Mouse (Mus musculus) liver, embryonic 14.5 days (tissue): Measurements from ENCODE around the gene Slc25a12. TPM values are rescaled to one million over a fixed set of nuclear protein-coding genes. Genes with fewer than 3 reads are reported as not detected.

Experiments
- ATAC-seq: fragments of 200-750 bp; cut with Nextera tagmentation; 2 replicates; pipeline ENCODE4 v1.8.0; 2017; ENCODE audit warnings: moderate number of reproducible peaks, mild to moderate bottlenecking, moderate library complexity; ENCODE audit not compliant: insufficient read depth
- DNase-seq, 3 experiments: peaks; one replicate each; pipeline ENCODE4 v3.0.0-alpha.2; 2012 to 2013; ENCODE audit warnings: low read depth in 3 of 3, low spot score in 3 of 3
- H3K27ac ChIP-seq: fragments of 300-500 bp; sonication (generic); 2 replicates; pipeline ENCODE4 v1.5.1; 2014; ENCODE audit warnings: moderate library complexity, mild to moderate bottlenecking, control low read depth, inconsistent platforms
- H3K27me3 ChIP-seq: fragments of 300-500 bp; sonication (generic); 2 replicates; pipeline ENCODE4 v1.6.1; 2014; ENCODE audit warnings: mild to moderate bottlenecking, low read length, moderate library complexity; ENCODE audit not compliant: control insufficient read depth, insufficient read depth
- H3K36me3 ChIP-seq: fragments of 300-500 bp; sonication (generic); replicated peaks from 2 replicates; pipeline ENCODE4 v1.6.1; 2014; ENCODE audit warnings: low read depth; ENCODE audit not compliant: control insufficient read depth, insufficient read depth
- H3K4me1 ChIP-seq, 2 experiments: fragments of 200-500 bp in 1 of 2; fragments of 300-500 bp in 1 of 2; sonication (generic) in 1 of 2; replicated peaks; 2 replicates each; pipeline ENCODE4 v1.6.1; 2012 to 2014; ENCODE audit warnings: antibody characterized with exemption in 1 of 2, inconsistent platforms in 1 of 2, low read length in 1 of 2; ENCODE audit not compliant: control insufficient read depth in 2 of 2, insufficient read depth in 2 of 2
- H3K4me2 ChIP-seq: fragments of 300-500 bp; sonication (generic); 2 replicates; pipeline ENCODE4 v1.6.1; 2014; ENCODE audit warnings: low read depth, mild to moderate bottlenecking, control low read depth, moderate library complexity
- H3K4me3 ChIP-seq, 2 experiments: fragments of 200-500 bp in 1 of 2; fragments of 300-500 bp in 1 of 2; sonication (generic) in 1 of 2; 2 replicates each; pipeline ENCODE4 v1.5.1; 2012 to 2014; ENCODE audit warnings: low read depth in 2 of 2, low read length in 2 of 2, mild to moderate bottlenecking in 2 of 2, control low read depth in 1 of 2, inconsistent platforms in 1 of 2, moderate library complexity in 1 of 2; ENCODE audit not compliant: insufficient read depth in 1 of 2
- H3K9ac ChIP-seq: fragments of 300-500 bp; sonication (generic); replicated peaks from 2 replicates; pipeline ENCODE4 v1.6.1; 2014; ENCODE audit warnings: mild to moderate bottlenecking, control low read depth, moderate library complexity
- H3K9me3 ChIP-seq: fragments of 300-500 bp; sonication (generic); 2 replicates; pipeline ENCODE4 v1.6.1; 2016; ENCODE audit warnings: low read length, mixed read lengths; ENCODE audit not compliant: control insufficient read depth
- CTCF ChIP-seq: IDR thresholded peaks from 2 replicates; pipeline ENCODE4 v1.5.1; 2016; ENCODE audit warnings: antibody characterized with exemption, low read depth, control low read depth
- EP300 ChIP-seq: IDR thresholded peaks from 2 replicates; pipeline ENCODE4 v1.6.1; 2016; ENCODE audit warnings: antibody characterized with exemption, low read depth
- WGBS: fragments of 180-500 bp; shearing (Covaris S2); extraction: QIAGEN DNeasy Blood & Tissue Kit; methylation state at CpG from one replicate; pipeline ENCODE4 v1.1.7; 2014; ENCODE audit not compliant: insufficient replicate concordance; 5-methylcytosine and 5-hydroxymethylcytosine counted together
- polyA plus RNA-seq, 2 experiments: library from polyadenylated mRNA; depleted of rRNA in 1 of 2; stranded (reverse) in 1 of 2; unstranded in 1 of 2; fragments of >200 nt; fragmentation: Nextera tagmentation in 1 of 2; extraction: Ambion mirVana in 1 of 2; gene quantifications; 2 replicates each; pipeline versions ENCODE4 v1.2.1 to v1.2.3; 2012 to 2014

Gene Slc25a12
- polyA plus RNA-seq, 2 experiments = 12.8 to 23.0 TPM

DNA sequence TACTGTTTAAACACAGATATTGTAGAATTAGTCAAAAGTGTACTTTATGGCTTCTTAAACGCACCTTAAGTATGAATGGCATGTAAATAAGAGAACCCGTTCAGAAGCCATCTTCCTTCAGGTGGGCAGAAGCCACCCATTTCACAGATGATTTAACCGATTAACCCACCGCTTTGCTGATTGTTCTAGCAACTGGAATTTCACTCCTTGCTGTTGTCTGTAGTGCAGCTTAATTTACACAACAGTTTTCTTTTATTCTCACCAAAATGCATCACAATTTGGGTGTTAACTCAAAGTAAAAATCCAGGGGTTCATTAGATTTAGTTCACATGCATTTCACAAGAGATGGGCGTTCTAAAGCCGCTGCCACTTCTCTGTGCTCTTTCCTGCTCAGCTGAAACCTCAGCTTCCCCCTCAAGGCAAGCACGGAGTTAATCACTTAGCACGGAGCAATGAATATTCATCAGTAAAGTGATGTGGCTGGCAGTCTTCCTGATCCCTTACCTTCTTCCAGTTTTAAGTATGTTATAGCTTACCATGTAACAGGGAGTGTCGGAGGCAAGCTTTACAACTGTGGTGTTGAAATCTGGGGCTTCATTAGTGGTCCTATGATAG lies 124.4 kb downstream of the Slc25a12 start:
- TF ChIP-seq EP300 = no peak
- no peak for TF ChIP-seq CTCF
- H3K9me3 ChIP-seq = no peaks in the 10 kb centered on the region
- ATAC-seq (no peak), DNase-seq (no peak)
- 71% methylated on average over 9 of the region's 9 CpGs for WGBS
- no peaks in the 10 kb centered on the region for H3K27me3 ChIP-seq
- no peak overlapping the region for H3K9ac ChIP-seq
- H3K27ac ChIP-seq = no peak overlapping the region
- no peak overlapping the region for H3K4me2 ChIP-seq
- no peak overlapping the region for H3K4me3 ChIP-seq
- H3K36me3 ChIP-seq = no peaks in the 10 kb centered on the region; the same call in 1 of the 2 replicates
- no peaks in the 10 kb centered on the region for H3K4me1 ChIP-seq

DNA sequence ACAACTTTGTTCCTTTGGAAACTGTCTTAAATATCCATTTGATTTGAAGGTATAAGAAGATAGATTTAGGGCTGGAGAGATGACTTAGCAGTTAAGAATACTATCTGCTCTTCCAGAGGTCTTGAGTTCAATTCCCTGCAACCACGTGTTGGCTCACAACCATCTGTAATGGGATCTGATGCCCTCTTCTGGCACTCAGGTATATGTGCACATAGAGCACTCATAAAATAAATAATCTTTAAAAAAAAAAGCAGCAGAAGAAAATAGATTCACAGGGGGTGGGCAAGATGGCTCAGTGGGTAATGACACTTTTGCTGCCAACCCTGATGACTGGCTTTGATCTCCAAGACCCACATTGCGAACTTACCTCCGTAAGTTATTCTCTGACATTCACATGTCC lies 125.4 kb downstream of the Slc25a12 start:
- no peak for ATAC-seq
- H3K36me3 ChIP-seq = no peaks in the 10 kb centered on the region; the same call in none of the 2 replicates
- H3K4me3 ChIP-seq = no peak overlapping the region
- H3K9me3 ChIP-seq = no peaks in the 10 kb centered on the region
- WGBS = 79% methylated on average over 3 of the region's 3 CpGs
- H3K9ac ChIP-seq = no peak overlapping the region
- no peaks in the 10 kb centered on the region for H3K27me3 ChIP-seq
- H3K27ac ChIP-seq = no peak overlapping the region
- no peak for DNase-seq
- no peak for TF ChIP-seq EP300
- no peak; the same call in 1 of the 2 replicates for TF ChIP-seq CTCF
- no peak overlapping the region for H3K4me2 ChIP-seq
- no peaks in the 10 kb centered on the region; a peak in 1 of 4 replicates for H3K4me1 ChIP-seq

DNA sequence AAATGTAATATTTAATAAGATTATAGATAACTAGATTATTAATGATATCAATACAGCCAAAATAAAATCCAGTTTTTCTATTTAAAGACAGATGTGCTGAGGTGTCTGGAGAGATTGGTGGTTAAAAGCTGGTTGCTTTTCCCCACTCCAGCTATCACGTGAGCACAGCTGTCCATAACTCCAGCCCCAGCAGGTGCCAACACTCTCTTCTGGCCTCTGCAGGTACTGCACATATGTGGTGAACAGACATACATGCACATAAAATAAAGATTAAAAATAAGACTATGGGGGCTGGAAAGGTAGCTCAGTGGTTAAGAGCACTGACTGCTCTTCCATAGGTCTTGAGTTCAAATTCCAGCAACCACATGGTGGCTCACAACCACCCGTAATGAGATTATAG lies 126.0 kb downstream of the Slc25a12 start:
- Histone ChIP-seq H3K36me3 (peaks cover under 1% of the 10 kb centered on the region), H3K4me3 (no peak overlapping the region), H3K27ac (no peak overlapping the region), H3K4me1 (no peaks in the 10 kb centered on the region; a peak in 1 of 4 replicates), H3K9ac (no peak overlapping the region), H3K4me2 (no peak overlapping the region), H3K9me3 (no peaks in the 10 kb centered on the region), H3K27me3 (no peaks in the 10 kb centered on the region)
- ATAC-seq (no peak), DNase-seq (no peak)
- 66% methylated on average over 2 of the region's 2 CpGs for WGBS
- no peak for TF ChIP-seq CTCF
- no peak for TF ChIP-seq EP300

DNA sequence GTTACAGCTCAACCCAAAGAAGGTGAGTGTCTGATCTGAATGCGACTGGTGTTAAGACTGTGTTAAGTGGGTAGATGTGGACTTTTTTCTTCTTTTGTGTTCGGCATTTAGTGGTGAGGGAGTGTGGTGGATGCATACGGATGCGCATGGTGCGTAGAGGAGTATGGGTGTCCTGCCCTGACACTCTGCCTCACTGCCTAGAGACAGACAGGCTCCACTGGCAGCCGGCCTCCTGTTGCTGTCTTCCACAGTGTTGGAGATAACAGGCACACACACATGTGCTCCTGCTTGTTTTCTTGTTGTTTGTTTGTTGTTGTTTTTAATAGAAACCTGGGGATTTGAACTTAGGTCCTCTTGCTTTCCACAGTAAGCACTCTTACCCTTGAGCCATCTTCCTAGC lies 131.5 kb downstream of the Slc25a12 start:
- peak; percentile 57; the same call in 1 of the 2 replicates for ATAC-seq
- TF ChIP-seq CTCF = no peak
- TF ChIP-seq EP300 = no peak

DNA sequence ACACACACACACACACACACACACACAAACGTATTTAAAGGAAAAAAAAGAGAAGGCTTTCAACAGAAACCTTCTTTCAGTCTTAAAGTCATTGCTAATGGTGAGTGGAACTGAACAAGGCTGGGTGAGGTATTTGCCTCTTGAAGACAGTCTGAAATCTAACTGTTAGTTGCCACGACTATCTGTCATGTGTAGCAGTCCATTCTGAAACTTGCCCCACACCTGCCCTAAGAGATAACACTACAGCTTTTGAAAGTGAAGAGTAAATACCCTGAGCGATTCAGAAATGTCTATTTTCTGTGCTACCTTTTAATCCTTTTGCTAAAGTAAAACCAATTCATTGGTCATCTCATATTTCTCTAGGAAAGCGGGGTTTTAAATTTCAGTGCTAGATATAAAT lies 132.1 kb downstream of the Slc25a12 start:
- Histone ChIP-seq H3K9me3 (no peaks in the 10 kb centered on the region), H3K4me3 (no peak overlapping the region), H3K27ac (no peak overlapping the region), H3K9ac (no peak overlapping the region; the same call in 1 of the 2 replicates), H3K27me3 (no peaks in the 10 kb centered on the region), H3K36me3 (peaks cover 6% of the 10 kb centered on the region), H3K4me1 (peaks cover 10 to 11% of the 10 kb centered on the region in 2 experiments), H3K4me2 (peak overlapping the region; percentile 9; the same call in 1 of the 2 replicates)
- DNase-seq = peak; percentile 33 to 61 (median 57)
- 42% methylated on average over 4 of the region's 4 CpGs for WGBS
- ATAC-seq = peak; percentile 83
- TF ChIP-seq CTCF (no peak), EP300 (peak; percentile 79)

More for the DNA sequence above, 131.5 kb downstream of the Slc25a12 start:
- Histone ChIP-seq H3K27ac (peak overlapping the region; percentile 15; the same call in 1 of the 2 replicates), H3K4me1 (peaks cover 10 to 11% of the 10 kb centered on the region in 2 experiments), H3K4me3 (no peak overlapping the region), H3K27me3 (no peaks in the 10 kb centered on the region), H3K9ac (no peak overlapping the region), H3K4me2 (no peak overlapping the region; the same call in 1 of the 2 replicates), H3K9me3 (no peaks in the 10 kb centered on the region), H3K36me3 (peaks cover 6% of the 10 kb centered on the region)
- DNase-seq = no peak
- WGBS = 75% methylated on average over 6 of the region's 6 CpGs
